Mouse (Mus musculus) lung, adult 2 months (tissue): Measurements from ENCODE around the gene Cabin1.

Source experiments
- CTCF ChIP-seq: fragments of 200-500 bp; IDR thresholded peaks from 2 replicates; pipeline ENCODE4 v1.5.1; 2011; ENCODE audit warnings: mild to moderate bottlenecking, low read length, control low read depth; ENCODE audit not compliant: insufficient read depth
- POLR2A ChIP-seq: fragments of 200-500 bp; IDR thresholded peaks from 2 replicates; pipeline ENCODE4 v1.6.1; 2011; ENCODE audit warnings: low read depth, mild to moderate bottlenecking, control low read depth, low read length, borderline replicate concordance; ENCODE audit errors: extremely low read depth

DNA sequence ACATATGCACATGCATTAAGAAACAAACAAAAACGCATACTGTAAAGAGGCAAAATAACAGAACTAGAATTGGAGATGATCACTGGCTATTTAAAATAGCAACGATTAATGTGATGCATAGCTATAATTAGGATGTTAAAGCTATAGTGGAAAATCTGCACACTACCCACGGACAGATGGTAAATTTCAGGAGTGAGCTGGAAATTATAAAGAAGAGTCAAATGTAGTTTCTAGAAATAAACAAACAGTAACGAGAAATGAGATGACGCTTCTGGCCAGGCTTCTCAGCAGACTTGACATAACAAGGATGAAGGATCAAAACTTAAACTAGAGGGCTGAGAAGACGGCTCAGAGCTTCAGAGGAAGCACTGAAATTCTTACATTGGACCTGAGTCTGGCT lies 62.9 kb downstream of the Cabin1 start:
- no peak for TF ChIP-seq POLR2A
- no peak for TF ChIP-seq CTCF
